Mouse (Mus musculus) splenic B cell, adult 2 months (primary cell): ENCODE measurements around the gene Ephb1.

ENCODE experiments used
- DNase-seq: peaks from one replicate; pipeline ENCODE4 v3.0.0-alpha.2; 2011; ENCODE audit warnings: low read depth, low spot score
- H3K27me3 ChIP-seq: 2 replicates; pipeline ENCODE4 v1.6.1; 2012; ENCODE audit warnings: mild to moderate bottlenecking, low read length, moderate library complexity, mixed read lengths; ENCODE audit not compliant: control insufficient read depth, poor library complexity, insufficient read depth, severe bottlenecking
- H3K36me3 ChIP-seq: 2 replicates; pipeline ENCODE4 v1.6.1; 2012; ENCODE audit warnings: mild to moderate bottlenecking, low read length, moderate library complexity, mixed read lengths; ENCODE audit not compliant: control insufficient read depth, poor library complexity, insufficient read depth, severe bottlenecking

Ephb1 gene

GRCm38 (mm10) chr9:102139181-102139580 lies 215.3 kb downstream of the Ephb1 start:
- H3K36me3 ChIP-seq = no peaks in the 10 kb centered on the region
- H3K27me3 ChIP-seq = no peaks in the 10 kb centered on the region
- no peak for DNase-seq

- no peak for DNase-seq
- Histone ChIP-seq H3K27me3 (no peaks in the 10 kb centered on the region), H3K36me3 (no peaks in the 10 kb centered on the region)
These were observed 215.8 kb downstream of the Ephb1 start for GRCm38 (mm10) chr9:102138671-102139070.

- Histone ChIP-seq H3K36me3 (no peaks in the 10 kb centered on the region), H3K27me3 (no peaks in the 10 kb centered on the region)
- no peak for DNase-seq
These were observed 216.3 kb downstream of the Ephb1 start for GRCm38 (mm10) chr9:102138187-102138586.

DNA sequence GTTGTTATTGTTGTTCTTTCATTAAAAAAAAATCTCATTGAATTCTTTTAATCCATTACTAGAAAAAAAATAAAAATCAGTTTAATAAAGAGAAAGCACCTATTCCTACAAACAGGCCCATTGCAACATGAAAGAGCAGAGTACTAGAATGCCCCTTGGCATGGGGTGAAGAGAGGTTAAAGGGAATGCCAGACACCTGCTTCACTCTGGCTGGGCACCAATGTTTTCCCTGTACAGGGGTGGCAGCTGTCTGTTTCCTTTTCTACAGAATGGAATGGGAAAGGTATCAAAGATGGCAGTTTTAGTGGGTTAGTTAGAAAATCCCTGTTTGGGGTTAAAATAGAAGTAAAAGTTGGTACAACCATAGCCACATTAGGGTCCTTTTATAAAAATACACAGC lies 224.0 kb downstream of the Ephb1 start:
- H3K36me3 ChIP-seq = no peaks in the 10 kb centered on the region
- H3K27me3 ChIP-seq = no peaks in the 10 kb centered on the region
- DNase-seq = no peak

- Histone ChIP-seq H3K36me3 (no peaks in the 10 kb centered on the region), H3K27me3 (no peaks in the 10 kb centered on the region)
- DNase-seq = no peak
These were observed 228.0 kb downstream of the Ephb1 start for GRCm38 (mm10) chr9:102126510-102126909.

DNA sequence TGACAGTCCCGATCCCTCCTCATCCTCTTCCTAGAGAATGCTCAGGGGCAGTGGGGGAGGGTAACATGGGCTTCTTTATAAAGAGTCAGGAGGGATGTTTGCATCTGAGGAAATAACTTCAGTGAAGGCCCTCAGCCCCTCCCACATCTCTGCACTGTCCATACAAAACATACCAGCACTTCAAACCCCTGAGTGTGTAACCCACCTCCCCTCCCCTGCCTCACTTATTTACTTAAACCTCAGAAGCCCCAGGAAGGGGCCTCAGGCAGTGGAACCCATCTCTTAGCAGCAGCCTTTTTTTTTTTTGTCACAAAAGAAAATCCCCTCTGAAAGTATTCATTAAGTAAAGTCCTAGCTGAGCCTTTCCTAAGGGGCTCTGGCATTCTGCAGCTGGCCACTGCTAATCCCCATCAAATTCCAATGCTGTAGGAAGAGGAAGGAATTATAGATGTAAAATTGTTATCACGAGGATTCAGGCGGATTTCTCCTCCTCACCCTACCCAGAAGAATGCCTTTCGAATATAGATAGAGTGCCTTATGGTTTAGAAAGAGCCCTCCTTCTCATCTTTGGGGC lies 231.5 kb downstream of the Ephb1 start:
- no peaks in the 10 kb centered on the region for H3K27me3 ChIP-seq
- H3K36me3 ChIP-seq = no peaks in the 10 kb centered on the region
- no peak for DNase-seq

GRCm38 (mm10) chr9:102119422-102119821 lies 235.1 kb downstream of the Ephb1 start:
- no peak for DNase-seq
- H3K27me3 ChIP-seq = no peaks in the 10 kb centered on the region
- no peaks in the 10 kb centered on the region for H3K36me3 ChIP-seq

DNA sequence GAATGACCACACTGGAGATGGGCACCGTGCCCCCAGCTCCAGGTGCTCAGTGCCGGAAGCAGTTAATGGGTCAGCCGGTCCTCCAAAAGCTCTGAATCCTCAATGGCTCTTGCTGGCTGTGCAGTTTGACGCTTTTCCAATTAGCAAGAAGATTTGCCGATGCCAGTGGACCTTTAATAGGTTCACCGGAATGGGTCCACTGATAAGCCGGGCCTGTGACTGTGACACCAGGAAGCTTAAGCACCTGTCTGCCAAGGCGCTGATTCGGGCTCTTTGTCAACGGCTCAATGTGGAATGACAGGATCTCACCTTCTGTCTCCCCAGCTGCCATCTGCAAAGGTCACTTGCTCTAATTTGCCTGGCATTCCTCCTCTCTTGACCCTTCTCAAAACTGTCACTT lies 239.2 kb downstream of the Ephb1 start:
- Histone ChIP-seq H3K27me3 (no peaks in the 10 kb centered on the region), H3K36me3 (no peaks in the 10 kb centered on the region)
- DNase-seq = no peak

DNA sequence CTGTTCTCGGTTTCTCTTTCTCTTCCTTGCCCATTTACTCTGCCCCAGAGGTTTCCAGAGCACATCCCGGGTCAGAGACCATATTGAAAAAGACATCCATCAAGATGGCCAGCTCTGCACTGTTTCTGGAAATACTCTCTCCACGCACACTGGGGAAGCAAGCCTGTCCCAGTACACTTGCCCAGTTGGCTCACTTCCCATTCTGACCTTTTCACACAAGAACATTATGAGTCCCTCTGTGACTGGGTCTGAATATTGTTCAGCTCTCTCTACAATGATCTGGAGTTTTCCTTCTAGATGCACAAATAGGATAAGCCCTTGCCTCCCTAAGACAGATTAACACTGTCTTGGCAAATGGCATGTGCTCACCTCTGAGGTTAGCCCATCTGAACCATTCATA lies 243.0 kb downstream of the Ephb1 start:
- no peaks in the 10 kb centered on the region for H3K36me3 ChIP-seq
- no peak for DNase-seq
- H3K27me3 ChIP-seq = no peaks in the 10 kb centered on the region

DNA sequence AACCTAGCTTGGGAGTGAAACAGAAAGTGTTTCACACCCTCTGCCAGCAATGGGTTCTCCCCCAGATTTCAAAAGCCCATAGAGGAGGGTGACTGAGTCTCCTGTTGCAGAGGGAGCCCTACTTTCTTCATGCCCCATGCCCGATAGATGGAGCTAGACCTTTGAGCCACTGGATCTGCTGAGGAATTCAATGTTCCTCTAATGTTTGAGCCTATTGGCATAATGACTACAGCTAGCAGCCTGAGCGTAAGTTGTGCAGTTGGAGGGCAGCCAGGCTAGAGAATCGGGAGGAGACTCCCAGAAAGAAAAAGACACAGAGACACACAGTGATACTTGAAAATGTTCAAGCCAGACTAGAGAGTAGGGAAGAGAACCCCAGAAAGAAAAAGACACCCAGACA lies 246.5 kb downstream of the Ephb1 start:
- no peak for DNase-seq
- no peaks in the 10 kb centered on the region for H3K27me3 ChIP-seq
- H3K36me3 ChIP-seq = no peaks in the 10 kb centered on the region

GRCm38 (mm10) chr9:102107213-102107612 lies 247.3 kb downstream of the Ephb1 start:
- Histone ChIP-seq H3K36me3 (no peaks in the 10 kb centered on the region), H3K27me3 (no peaks in the 10 kb centered on the region)
- DNase-seq = no peak

DNA sequence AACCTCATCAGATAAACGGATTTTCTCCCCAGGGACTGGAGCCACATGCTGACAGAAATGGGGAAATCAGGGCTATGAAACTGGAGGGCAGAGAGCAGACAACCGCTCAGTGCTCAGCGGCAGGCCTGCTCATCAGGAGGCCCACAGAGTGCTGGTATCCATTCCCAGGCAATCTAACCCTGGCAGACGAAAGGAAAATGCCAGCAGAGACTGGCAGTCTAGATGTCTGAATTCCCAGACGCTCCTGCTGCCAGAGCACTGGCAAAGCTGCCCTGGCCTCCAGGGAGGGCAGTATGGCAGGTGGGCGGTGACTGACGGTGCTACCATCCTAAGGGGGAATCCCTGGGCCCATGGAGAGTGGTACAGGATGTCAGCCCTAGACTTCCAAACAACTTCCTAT lies 257.7 kb downstream of the Ephb1 start:
- DNase-seq = no peak
- Histone ChIP-seq H3K27me3 (no peaks in the 10 kb centered on the region; the same call in 1 of the 2 replicates), H3K36me3 (no peaks in the 10 kb centered on the region)

GRCm38 (mm10) chr9:102088598-102088997 lies 265.9 kb downstream of the Ephb1 start:
- Histone ChIP-seq H3K36me3 (no peaks in the 10 kb centered on the region), H3K27me3 (no peaks in the 10 kb centered on the region)
- DNase-seq = no peak

GRCm38 (mm10) chr9:102086053-102086706 lies 268.3 kb downstream of the Ephb1 start:
- Histone ChIP-seq H3K27me3 (no peaks in the 10 kb centered on the region), H3K36me3 (no peaks in the 10 kb centered on the region)
- DNase-seq = no peak

- no peaks in the 10 kb centered on the region for H3K36me3 ChIP-seq
- H3K27me3 ChIP-seq = no peaks in the 10 kb centered on the region
- no peak for DNase-seq
These were observed 269.0 kb downstream of the Ephb1 start for GRCm38 (mm10) chr9:102085477-102085876.

GRCm38 (mm10) chr9:102080934-102081333 lies 273.6 kb downstream of the Ephb1 start:
- Histone ChIP-seq H3K27me3 (no peaks in the 10 kb centered on the region), H3K36me3 (no peaks in the 10 kb centered on the region)
- DNase-seq = no peak
